Mouse (Mus musculus): ENCODE results near the gene Tln2. TPM values are rescaled to one million over a fixed set of nuclear protein-coding genes. Genes with fewer than 3 reads are reported as not detected.

The Tln2 gene
- polyA plus RNA-seq, 2 experiments = 0.98 to 2.5 TPM

DNA sequence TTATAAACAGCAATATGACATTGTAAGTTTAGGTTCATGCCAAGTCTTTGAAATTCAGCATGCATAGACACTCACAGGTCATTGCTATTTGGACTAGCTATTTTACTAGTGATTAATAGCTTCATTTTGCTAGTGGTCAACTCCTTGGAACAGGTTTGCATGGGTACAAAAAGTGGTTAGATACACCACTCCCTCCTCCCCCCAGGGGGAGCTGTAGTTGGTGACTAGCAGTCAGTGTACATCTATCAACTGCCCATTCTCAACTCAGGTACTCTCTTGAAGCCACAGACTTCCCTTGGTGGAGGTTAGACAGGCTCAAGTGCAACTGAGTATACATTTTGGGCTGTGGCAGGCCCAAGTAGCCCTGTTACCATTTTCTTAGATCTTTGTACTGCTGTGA, 256.5 kb downstream of the Tln2 start:
- DNase-seq (ENCODE audit: low read depth in 3 of 3, low spot score in 3 of 3) = no peak
- no peak for ATAC-seq (ENCODE audit: insufficient read depth)
- Histone ChIP-seq H3K27ac (no peak overlapping the region), H3K4me3 (ENCODE audit: insufficient read depth in 1 of 2, low read depth in 2 of 2, low read length in 2 of 2) (no peak overlapping the region), H3K4me1 (replicated peaks; ENCODE audit: control insufficient read depth in 2 of 2, insufficient read depth in 2 of 2, low read length in 1 of 2) (no peaks in the 10 kb centered on the region), H3K9ac (replicated peaks) (no peak overlapping the region), H3K9me3 (ENCODE audit: control insufficient read depth, low read length) (no peaks in the 10 kb centered on the region), H3K27me3 (ENCODE audit: control insufficient read depth, insufficient read depth, low read length) (no peaks in the 10 kb centered on the region), H3K4me2 (ENCODE audit: low read depth) (no peak overlapping the region), H3K36me3 (replicated peaks; ENCODE audit: control insufficient read depth, insufficient read depth, low read depth) (no peaks in the 10 kb centered on the region)
- TF ChIP-seq CTCF (IDR thresholded peaks at IDR 0.05; ENCODE audit: low read depth) = no peak
- no peak for TF ChIP-seq EP300 (IDR thresholded peaks at IDR 0.05; ENCODE audit: low read depth)

DNA sequence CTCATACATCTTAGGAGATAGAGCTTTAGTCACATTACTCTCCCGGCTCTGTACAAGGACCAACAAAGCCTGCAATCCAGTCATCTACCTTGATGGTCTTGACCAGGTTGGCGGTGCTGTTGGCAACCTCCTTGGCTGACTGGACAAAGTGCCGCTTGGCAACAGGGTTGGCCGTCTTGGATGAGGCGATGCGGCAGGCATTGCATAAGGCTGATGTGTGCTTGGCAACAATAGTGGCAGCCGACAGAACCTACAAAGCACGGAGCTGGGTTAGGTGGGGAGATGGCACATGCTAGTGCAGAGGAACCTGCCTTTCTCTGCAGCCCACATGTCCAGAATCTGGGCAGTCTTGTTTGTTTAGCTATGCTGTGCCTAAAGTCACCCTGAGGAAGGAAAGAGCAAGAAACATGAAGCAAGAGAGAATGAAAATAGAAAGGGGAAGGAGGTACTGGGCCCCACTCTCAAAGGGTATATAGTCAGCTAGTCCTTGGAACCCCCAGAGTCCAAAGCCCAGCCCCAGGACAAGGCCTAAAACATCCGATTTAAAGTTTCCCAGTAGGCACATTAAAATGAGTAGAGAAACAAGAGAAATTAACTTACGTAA, 257.0 kb downstream of the Tln2 start:
- 75% methylated on average over 10 of the region's 10 CpGs for WGBS (ENCODE audit: insufficient replicate concordance)
- no peak for TF ChIP-seq CTCF (IDR thresholded peaks at IDR 0.05; ENCODE audit: low read depth)
- no peak for ATAC-seq (ENCODE audit: insufficient read depth)

DNA sequence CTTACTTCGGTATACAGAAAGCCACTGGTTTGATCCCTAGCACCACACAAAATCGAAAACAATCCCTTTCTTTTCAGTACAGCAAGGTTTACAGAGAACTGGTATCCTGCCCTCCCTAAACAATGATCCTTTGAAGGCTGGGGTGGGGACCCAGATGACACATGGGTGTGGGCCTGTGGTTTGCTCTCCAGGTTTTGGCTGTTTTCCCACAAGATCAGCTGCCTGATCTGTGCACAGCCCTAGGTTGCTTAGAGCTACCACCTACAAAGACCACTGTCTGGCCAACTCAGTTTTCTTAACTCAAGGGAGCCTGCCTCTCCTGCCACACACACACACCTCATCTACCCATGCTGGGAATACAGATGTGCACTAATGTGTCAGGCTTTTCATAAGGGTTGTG, 257.9 kb downstream of the Tln2 start:
- Histone ChIP-seq H3K9ac (replicated peaks) (no peak overlapping the region), H3K36me3 (replicated peaks; ENCODE audit: control insufficient read depth, insufficient read depth, low read depth) (no peaks in the 10 kb centered on the region), H3K4me1 (replicated peaks; ENCODE audit: control insufficient read depth in 2 of 2, insufficient read depth in 2 of 2, low read length in 1 of 2) (no peaks in the 10 kb centered on the region), H3K9me3 (ENCODE audit: control insufficient read depth, low read length) (no peaks in the 10 kb centered on the region), H3K27ac (no peak overlapping the region), H3K27me3 (ENCODE audit: control insufficient read depth, insufficient read depth, low read length) (no peaks in the 10 kb centered on the region), H3K4me2 (ENCODE audit: low read depth) (no peak overlapping the region), H3K4me3 (ENCODE audit: insufficient read depth in 1 of 2, low read depth in 2 of 2, low read length in 2 of 2) (no peak overlapping the region)
- DNase-seq (ENCODE audit: low read depth in 3 of 3, low spot score in 3 of 3) (no peak), ATAC-seq (ENCODE audit: insufficient read depth) (no peak)
- TF ChIP-seq EP300 (IDR thresholded peaks at IDR 0.05; ENCODE audit: low read depth) = no peak
- no peak for TF ChIP-seq CTCF (IDR thresholded peaks at IDR 0.05; ENCODE audit: low read depth)
- WGBS (ENCODE audit: insufficient replicate concordance) = 65% methylated on average over 2 of the region's 2 CpGs

More for the DNA sequence above, 257.0 kb downstream of the Tln2 start:
- Histone ChIP-seq H3K4me2 (ENCODE audit: low read depth) (no peak overlapping the region), H3K9me3 (ENCODE audit: control insufficient read depth, low read length) (no peaks in the 10 kb centered on the region), H3K4me3 (ENCODE audit: insufficient read depth in 1 of 2, low read depth in 2 of 2, low read length in 2 of 2) (no peak overlapping the region), H3K27me3 (ENCODE audit: control insufficient read depth, insufficient read depth, low read length) (no peaks in the 10 kb centered on the region), H3K27ac (no peak overlapping the region), H3K4me1 (replicated peaks; ENCODE audit: control insufficient read depth in 2 of 2, insufficient read depth in 2 of 2, low read length in 1 of 2) (no peaks in the 10 kb centered on the region), H3K9ac (replicated peaks) (no peak overlapping the region), H3K36me3 (replicated peaks; ENCODE audit: control insufficient read depth, insufficient read depth, low read depth) (no peaks in the 10 kb centered on the region)
- DNase-seq (ENCODE audit: low read depth in 3 of 3, low spot score in 3 of 3) = no peak

DNA sequence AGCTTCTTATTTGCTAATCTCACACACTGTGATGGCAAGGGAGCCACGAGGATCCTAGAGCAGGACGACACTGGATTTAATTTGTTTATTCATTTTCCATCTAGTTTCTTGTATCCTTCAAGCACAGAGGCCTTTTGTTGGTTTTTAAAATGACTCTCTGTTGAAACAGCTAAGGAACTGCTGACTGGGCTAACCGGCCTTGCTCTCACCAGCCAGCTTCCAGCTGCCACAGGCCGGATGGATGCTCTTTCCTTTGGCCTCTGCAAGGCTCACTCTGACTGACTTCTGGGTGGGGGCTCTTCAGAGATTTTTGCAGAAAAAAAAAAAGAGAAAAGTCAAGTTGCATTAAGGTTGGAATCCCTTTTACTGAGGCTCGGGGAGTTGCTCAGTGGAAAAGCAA, 258.7 kb downstream of the Tln2 start:
- H3K27me3 ChIP-seq (ENCODE audit: control insufficient read depth, insufficient read depth, low read length) = no peaks in the 10 kb centered on the region
- H3K27ac ChIP-seq = no peak overlapping the region
- TF ChIP-seq CTCF (IDR thresholded peaks at IDR 0.05; ENCODE audit: low read depth) (no peak), EP300 (IDR thresholded peaks at IDR 0.05; ENCODE audit: low read depth) (no peak)
- H3K9me3 ChIP-seq (ENCODE audit: control insufficient read depth, low read length) = no peaks in the 10 kb centered on the region
- H3K4me2 ChIP-seq (ENCODE audit: low read depth) = no peak overlapping the region
- whole genome bisulfite sequencing (ENCODE audit: insufficient replicate concordance) = 67% methylated on average over 5 of the region's 5 CpGs
- no peak overlapping the region for H3K9ac ChIP-seq (replicated peaks)
- H3K4me3 ChIP-seq (ENCODE audit: insufficient read depth in 1 of 2, low read depth in 2 of 2, low read length in 2 of 2) = no peak overlapping the region
- no peaks in the 10 kb centered on the region for H3K36me3 ChIP-seq (replicated peaks; ENCODE audit: control insufficient read depth, insufficient read depth, low read depth)
- no peaks in the 10 kb centered on the region for H3K4me1 ChIP-seq (replicated peaks; ENCODE audit: control insufficient read depth in 2 of 2, insufficient read depth in 2 of 2, low read length in 1 of 2)
- ATAC-seq (ENCODE audit: insufficient read depth) (no peak), DNase-seq (ENCODE audit: low read depth in 3 of 3, low spot score in 3 of 3) (no peak)

DNA sequence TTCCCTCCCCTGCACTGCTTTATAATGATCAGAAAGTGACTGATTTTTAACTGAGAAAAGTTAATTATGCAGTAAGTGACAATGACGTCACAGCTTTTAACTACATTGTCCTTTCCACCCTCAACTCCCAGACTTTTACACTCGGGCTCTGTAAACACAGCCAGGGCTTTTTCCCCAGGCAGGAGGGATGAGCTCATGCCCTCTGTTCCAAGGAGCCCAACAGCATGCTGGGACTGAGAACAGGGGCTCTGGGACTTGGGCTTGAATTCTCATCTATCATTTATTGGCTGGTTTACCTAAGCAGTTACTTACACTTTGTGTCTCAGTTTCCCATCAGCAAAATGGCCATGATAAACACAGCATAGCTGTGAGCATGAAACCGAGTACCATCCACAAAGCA, 259.2 kb downstream of the Tln2 start:
- TF ChIP-seq EP300 (IDR thresholded peaks at IDR 0.05; ENCODE audit: low read depth) (no peak), CTCF (IDR thresholded peaks at IDR 0.05; ENCODE audit: low read depth) (no peak)
- no peaks in the 10 kb centered on the region for H3K27me3 ChIP-seq (ENCODE audit: control insufficient read depth, insufficient read depth, low read length)
- no peaks in the 10 kb centered on the region for H3K4me1 ChIP-seq (replicated peaks; ENCODE audit: control insufficient read depth in 2 of 2, insufficient read depth in 2 of 2, low read length in 1 of 2)
- no peak overlapping the region for H3K27ac ChIP-seq
- 34% methylated on average over 3 of the region's 3 CpGs for WGBS (ENCODE audit: insufficient replicate concordance)
- no peak for ATAC-seq (ENCODE audit: insufficient read depth)
- H3K36me3 ChIP-seq (replicated peaks; ENCODE audit: control insufficient read depth, insufficient read depth, low read depth) = no peaks in the 10 kb centered on the region
- H3K4me3 ChIP-seq (ENCODE audit: insufficient read depth in 1 of 2, low read depth in 2 of 2, low read length in 2 of 2) = no peak overlapping the region
- H3K9ac ChIP-seq (replicated peaks) = no peak overlapping the region
- no peaks in the 10 kb centered on the region for H3K9me3 ChIP-seq (ENCODE audit: control insufficient read depth, low read length)
- no peak for DNase-seq (ENCODE audit: low read depth in 3 of 3, low spot score in 3 of 3)
- no peak overlapping the region for H3K4me2 ChIP-seq (ENCODE audit: low read depth)

Data from liver, embryonic 14.5 days (tissue).